Mouse (Mus musculus) urinary bladder, postnatal 36 days (tissue): ENCODE measurements at regions not wholly inside any gene's neighbourhood (a gene's known extent, or its start where the extent isn't known, plus 50 kb on each side); places are given as distances from the start of the nearest gene placed in this dataset.

Source experiments
- DNase-seq, 2 experiments: peaks; one replicate each; pipeline ENCODE4 v3.0.0; 2022; ENCODE audit warnings: low spot score in 2 of 2, mixed read lengths in 1 of 2

GRCm38 (mm10) chr5:108903134-108903923 lies 50.9 kb upstream of the Vmn2r9 start:
- DNase-seq, result peak; percentile 3 to 5
